Mouse (Mus musculus) olfactory bulb, adult 2 months (tissue): ENCODE measurements at regions not wholly inside any gene's neighbourhood (a gene's known extent, or its start where the extent isn't known, plus 50 kb on each side); places are given as distances from the start of the nearest gene placed in this dataset.

Experiments used
- H3K27ac ChIP-seq: fragments of 200-500 bp; 2 replicates; pipeline ENCODE4 v1.5.1; 2012; ENCODE audit warnings: low read depth, low read length; ENCODE audit not compliant: insufficient read depth
- H3K4me1 ChIP-seq: fragments of 200-500 bp; 2 replicates; pipeline ENCODE4 v1.6.1; 2012; ENCODE audit warnings: low read length; ENCODE audit not compliant: control insufficient read depth, insufficient read depth
- H3K4me3 ChIP-seq: fragments of 200-500 bp; 2 replicates; pipeline ENCODE4 v1.5.1; 2012; ENCODE audit warnings: mild to moderate bottlenecking, low read depth, low read length, moderate library complexity; ENCODE audit not compliant: insufficient read depth
- CTCF ChIP-seq: fragments of 200-500 bp; IDR thresholded peaks from 2 replicates; pipeline ENCODE4 v1.5.1; 2012; ENCODE audit warnings: low read depth, mild to moderate bottlenecking, low read length, moderate library complexity; ENCODE audit not compliant: insufficient read depth
- POLR2A ChIP-seq: fragments of 200-500 bp; IDR thresholded peaks from 2 replicates; pipeline ENCODE4 v1.6.1; 2012; ENCODE audit warnings: mild to moderate bottlenecking, low read depth, low read length, moderate library complexity; ENCODE audit not compliant: insufficient read depth
- WGBS: fragments of 180-500 bp; shearing (Covaris S2); methylation state at CpG from one replicate; pipeline ENCODE4 v1.1.7; 2018; 5-methylcytosine and 5-hydroxymethylcytosine counted together

DNA sequence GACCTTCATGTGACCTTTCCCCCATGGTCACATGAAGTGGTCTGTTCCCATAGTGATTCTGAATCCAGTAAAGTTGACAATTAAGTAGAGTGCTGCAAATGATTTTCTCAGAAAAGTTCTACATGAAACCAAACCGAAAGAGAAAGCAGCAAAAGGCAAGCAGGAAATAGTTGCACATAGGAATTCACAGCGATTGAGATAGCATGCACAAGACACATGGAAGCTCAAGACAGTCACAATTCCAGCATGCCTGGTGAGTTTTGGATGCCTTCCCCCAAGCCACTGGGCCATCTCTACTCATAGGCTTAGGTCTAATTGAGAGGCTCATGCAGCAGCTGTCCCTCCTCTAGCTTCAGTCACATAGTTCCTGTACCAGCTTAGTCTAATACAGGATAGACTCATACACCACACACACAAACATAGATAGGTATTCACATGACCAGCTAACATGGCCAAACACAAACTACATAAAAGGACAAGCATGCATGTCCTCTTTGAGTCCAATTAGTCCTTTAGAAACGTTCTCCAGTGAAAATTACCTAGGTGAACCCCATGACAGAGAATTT lies 721.8 kb downstream of the Gsdmc2 start:
- TF ChIP-seq CTCF (no peak), POLR2A (no peak)
- no peak overlapping the region for H3K27ac ChIP-seq
- no peak overlapping the region for H3K4me3 ChIP-seq
- H3K4me1 ChIP-seq, result no peaks in the 10 kb centered on the region
- 82% methylated on average over 3 of the region's 3 CpGs for WGBS

DNA sequence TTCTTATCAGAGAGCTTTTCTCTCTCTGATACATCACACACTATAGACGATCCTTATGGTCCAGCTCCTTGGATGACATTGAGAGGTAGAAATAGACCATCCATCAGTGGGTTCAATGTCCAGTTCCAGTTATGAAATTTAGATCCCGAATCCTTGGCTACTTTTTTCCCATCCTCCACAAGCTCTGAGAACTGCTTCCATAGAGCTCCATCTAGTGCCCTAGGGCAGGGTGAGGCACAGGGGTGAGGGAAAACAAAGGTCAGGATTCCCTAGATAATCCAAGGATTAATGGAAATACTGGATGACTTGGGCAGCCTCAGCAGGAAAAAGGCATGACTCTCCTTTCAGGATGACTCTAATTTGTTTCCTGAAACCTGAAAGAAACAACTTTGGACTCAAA lies 732.1 kb downstream of the Gsdmc2 start:
- H3K27ac ChIP-seq, result no peak overlapping the region
- TF ChIP-seq POLR2A (no peak), CTCF (no peak)
- no peak overlapping the region for H3K4me3 ChIP-seq
- no peaks in the 10 kb centered on the region for H3K4me1 ChIP-seq
- 69% methylated on average over 2 of the region's 2 CpGs for WGBS

DNA sequence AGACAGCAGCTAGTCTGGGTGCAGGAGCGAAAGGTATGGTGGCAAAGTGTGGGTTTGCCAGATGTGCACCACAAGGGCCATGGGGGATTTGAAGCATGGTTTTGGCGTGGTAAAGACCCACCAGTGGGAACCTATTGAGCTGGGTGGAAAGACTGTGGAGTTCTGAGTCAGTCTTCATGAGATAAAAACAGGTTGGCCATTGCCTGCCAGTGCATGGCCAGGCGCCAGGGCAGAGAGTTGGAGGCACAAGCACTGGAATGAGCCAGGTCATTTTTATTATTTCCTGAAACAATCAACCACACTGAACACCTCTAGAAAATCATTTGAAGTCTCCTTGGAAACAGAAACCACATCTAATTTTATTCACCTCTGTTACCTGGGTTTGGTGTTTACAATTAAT lies 744.9 kb downstream of the Gsdmc2 start:
- no peak overlapping the region for H3K4me3 ChIP-seq
- no peak overlapping the region for H3K27ac ChIP-seq
- no peak for TF ChIP-seq POLR2A
- 94% methylated on average over 3 of the region's 3 CpGs for WGBS
- H3K4me1 ChIP-seq, result no peaks in the 10 kb centered on the region

DNA sequence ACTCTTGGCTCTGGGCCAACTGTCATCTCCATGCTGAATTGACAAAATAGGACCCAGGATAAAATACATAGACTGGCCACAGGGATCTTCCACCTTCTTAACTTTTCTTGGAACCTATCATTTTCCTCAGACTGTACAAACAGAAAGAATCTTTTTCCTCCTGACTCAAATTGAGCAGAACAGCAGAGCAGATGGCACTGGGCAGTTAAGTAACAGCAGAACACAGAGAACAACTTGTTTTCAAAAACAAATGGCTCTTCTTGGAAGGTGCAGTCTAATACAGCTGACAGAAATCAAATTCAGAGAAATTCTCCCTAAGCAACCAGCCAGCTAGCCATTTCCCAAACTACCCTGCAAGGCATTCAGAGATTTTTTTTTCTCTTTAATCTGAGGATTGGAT lies 763.0 kb downstream of the Gsdmc2 start:
- no peak overlapping the region for H3K27ac ChIP-seq
- no peak for TF ChIP-seq POLR2A
- TF ChIP-seq CTCF, result no peak

DNA sequence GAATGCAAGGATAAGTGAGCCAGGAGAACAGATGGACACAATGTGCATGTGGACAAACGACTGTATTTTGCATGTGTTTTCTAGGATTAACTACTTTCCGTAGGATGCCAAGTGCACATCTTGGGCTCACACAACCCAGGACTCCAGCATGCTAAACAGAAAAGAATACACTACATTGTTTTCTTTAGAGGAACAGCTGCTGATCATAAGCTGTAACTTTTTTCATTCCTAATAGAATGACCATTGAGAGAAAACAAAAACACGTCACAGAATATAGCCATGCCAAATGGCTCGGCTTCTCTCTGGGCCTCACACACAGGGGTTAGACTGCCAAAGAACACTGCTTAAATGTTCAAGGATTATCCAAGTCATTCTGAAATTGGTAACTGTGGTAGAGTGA lies 765.2 kb downstream of the Gsdmc2 start:
- Histone ChIP-seq H3K27ac (no peak overlapping the region), H3K4me1 (no peaks in the 10 kb centered on the region), H3K4me3 (no peak overlapping the region)
- 56% methylated on average over 4 of the region's 4 CpGs for WGBS
- no peak for TF ChIP-seq POLR2A
- TF ChIP-seq CTCF, result no peak

More for the DNA sequence above, 763.0 kb downstream of the Gsdmc2 start:
- no peaks in the 10 kb centered on the region for H3K4me1 ChIP-seq
- H3K4me3 ChIP-seq, result no peak overlapping the region

DNA sequence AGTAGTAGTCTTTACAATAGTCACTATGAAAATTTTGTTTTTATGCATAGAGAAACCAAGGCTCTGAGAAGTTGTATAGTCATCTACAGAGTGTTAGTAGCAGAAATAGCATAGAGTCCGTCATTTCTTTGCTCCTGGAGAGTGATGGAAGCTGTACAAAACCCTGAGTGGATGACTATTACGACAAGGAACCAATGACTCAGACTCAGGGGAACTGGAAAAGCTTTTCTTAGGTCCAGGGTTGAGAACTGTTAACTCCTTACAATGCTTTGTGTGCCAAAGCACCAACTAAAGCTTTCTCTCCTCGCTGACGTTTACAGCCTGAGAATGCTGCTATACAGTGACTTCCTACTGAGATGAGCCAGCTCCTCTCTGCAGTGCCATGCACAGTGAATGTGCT lies 773.1 kb downstream of the Gsdmc2 start:
- TF ChIP-seq POLR2A, result no peak
- no peak for TF ChIP-seq CTCF
- 65% methylated on average over 4 of the region's 4 CpGs for WGBS
- Histone ChIP-seq H3K4me3 (no peak overlapping the region), H3K27ac (no peak overlapping the region), H3K4me1 (no peaks in the 10 kb centered on the region)

DNA sequence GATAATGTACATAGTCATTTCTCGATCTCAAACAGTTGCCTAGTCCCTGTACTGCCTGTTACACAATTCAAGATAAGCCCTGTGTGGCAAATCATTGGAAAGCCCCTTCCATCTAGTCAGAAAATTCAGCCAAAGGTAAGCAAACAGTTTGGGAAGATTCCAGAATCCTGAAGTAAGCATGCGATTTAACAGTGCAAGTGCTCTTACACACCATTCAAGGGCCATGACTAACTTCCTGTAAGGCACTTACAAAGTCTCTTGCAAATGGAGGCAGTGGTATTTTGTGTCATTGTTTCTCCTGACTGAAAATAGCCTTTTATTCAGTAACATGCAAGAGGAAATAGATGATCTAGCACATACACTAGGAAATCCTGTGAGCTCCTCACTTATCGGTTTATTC lies 777.9 kb downstream of the Gsdmc2 start:
- no peak overlapping the region for H3K27ac ChIP-seq
- TF ChIP-seq CTCF, result no peak
- no peak for TF ChIP-seq POLR2A
- 82% methylated on average over 3 of the region's 3 CpGs for WGBS

DNA sequence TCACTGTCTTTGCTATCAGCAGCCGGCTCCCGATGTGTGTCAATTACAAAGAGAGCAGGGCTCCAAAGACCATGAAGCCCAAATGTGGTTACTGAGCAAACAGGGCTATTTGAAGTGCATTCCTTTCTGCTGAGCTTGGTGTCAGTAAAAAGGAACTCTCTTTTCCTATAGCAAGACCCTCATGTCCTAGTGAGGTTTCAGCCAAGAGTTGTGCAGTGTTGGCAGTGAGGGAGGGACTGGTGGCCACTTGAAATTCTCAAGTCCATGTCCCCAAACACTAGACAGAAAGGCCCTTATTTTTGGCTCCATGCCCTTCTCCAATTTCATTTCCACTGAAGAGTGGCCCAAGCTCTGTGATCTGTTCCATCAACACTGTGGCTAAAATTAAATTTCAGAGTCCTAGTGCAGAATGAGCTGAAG lies 778.9 kb downstream of the Gsdmc2 start:
- no peak overlapping the region for H3K27ac ChIP-seq
- WGBS, result 62% methylated on average over 2 of the region's 2 CpGs
- no peaks in the 10 kb centered on the region for H3K4me1 ChIP-seq
- no peak overlapping the region for H3K4me3 ChIP-seq
- no peak for TF ChIP-seq CTCF
- no peak for TF ChIP-seq POLR2A

More for the DNA sequence above, 777.9 kb downstream of the Gsdmc2 start:
- no peaks in the 10 kb centered on the region for H3K4me1 ChIP-seq
- H3K4me3 ChIP-seq, result no peak overlapping the region

DNA sequence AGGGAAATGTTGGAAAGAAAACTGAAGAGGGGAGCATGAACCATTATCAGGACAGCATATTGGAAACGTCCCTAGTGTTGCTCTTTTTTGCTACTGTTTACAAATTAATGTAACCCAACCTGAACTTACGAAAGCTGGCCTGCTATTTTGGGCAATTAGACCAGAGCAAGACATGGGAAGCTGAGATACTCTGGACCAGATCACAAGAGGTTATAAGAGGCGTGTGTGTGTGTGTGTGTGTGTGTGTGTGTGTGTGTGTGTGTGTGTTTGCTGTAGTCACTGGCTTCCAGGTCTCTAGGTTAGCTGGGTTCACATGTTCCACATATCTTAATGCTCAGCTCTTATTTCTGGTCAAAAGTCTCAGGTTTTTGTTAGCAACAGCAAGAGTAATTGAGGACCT lies 783.1 kb downstream of the Gsdmc2 start:
- H3K4me1 ChIP-seq, result no peaks in the 10 kb centered on the region
- no peak overlapping the region for H3K27ac ChIP-seq
- WGBS, result 76% methylated on average over 3 of the region's 3 CpGs
- no peak overlapping the region for H3K4me3 ChIP-seq
- TF ChIP-seq POLR2A (no peak), CTCF (no peak)

DNA sequence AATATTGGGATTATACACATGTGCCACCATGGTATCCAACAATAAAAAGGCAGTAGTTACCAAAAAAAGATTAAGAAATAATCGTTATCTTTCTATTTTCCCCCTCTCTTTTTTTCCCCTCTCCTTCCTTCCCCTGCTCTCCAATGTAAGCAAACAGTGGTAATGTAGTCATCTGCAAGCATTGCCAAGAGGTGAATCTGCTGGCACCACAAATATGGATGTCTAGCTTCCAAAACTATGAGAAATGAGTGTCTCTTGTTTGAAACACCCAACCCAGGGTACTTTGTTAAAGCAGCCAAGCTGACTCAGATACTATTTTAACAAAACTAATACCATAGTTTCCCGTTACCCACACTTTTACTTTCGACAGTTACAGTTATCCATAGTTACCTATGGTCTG lies 784.2 kb downstream of the Gsdmc2 start:
- no peak overlapping the region for H3K4me3 ChIP-seq
- 87% methylated on average over 3 of the region's 3 CpGs for WGBS
- TF ChIP-seq POLR2A (no peak), CTCF (no peak)
- H3K27ac ChIP-seq, result no peak overlapping the region
- H3K4me1 ChIP-seq, result no peaks in the 10 kb centered on the region
